Mouse (Mus musculus) myocyte (in vitro differentiated cells): Measurements from ENCODE around the gene Hoxb4.

Experiments used
- MAX ChIP-seq: IDR thresholded peaks from one replicate; pipeline ENCODE4 v1.6.1; 2011; ENCODE audit warnings: low read depth, mild to moderate bottlenecking, control low read depth
- MYOG ChIP-seq, 3 experiments: IDR thresholded peaks; one replicate each; pipeline ENCODE4 v1.6.1; 2011; ENCODE audit warnings: control low read depth in 2 of 3, low read depth in 2 of 3, mild to moderate bottlenecking in 2 of 3; ENCODE audit not compliant: insufficient read length in 2 of 3, control insufficient read depth in 1 of 3, insufficient read depth in 1 of 3
- POLR2A ChIP-seq: IDR thresholded peaks from one replicate; pipeline ENCODE4 v1.6.1; 2011; ENCODE audit warnings: low read depth, mild to moderate bottlenecking, control low read depth, moderate library complexity; ENCODE audit not compliant: insufficient read length

GRCm38 (mm10) chr11:96337026-96337425, 19.0 kb downstream of the Hoxb4 start:
- TF ChIP-seq MAX (no peak), POLR2A (no peak), MYOG (IDR thresholded peaks at IDR 0.05; ENCODE audit: control insufficient read depth in 1 of 3, insufficient read depth in 1 of 3, insufficient read length in 2 of 3, low read depth in 2 of 3) (no peak)
